Comparison of ENCODE assay signal across 23 mouse cellular contexts in the genomic region with DNA sequence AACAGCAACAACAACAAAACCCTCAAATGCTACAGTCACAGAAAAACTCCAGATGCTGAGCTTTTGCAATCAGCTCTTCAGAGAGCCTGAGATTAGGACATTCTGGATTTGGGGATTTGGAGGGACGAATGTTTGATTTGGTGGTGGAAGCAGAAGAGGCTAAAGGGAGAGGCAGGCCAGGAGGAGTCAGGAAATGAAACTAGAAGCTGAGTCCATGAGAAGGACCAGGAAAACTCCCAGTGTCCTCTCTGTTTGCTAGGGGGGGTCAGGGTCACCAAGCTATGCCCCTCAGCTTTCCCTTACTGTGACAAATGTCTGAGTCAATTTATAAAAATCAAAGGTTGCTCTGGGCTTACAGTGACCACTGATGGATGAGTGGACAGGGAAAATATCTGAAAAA. TPM values are rescaled to one million over a fixed set of nuclear protein-coding genes. Genes with fewer than 3 reads are reported as not detected.
"Had no signal": no experiment of that assay in that cellular context is flagged by ENCODE, and none has a peak within 500 bp of the region (broad histone marks: within the 10 kb centered on the region; RNA-seq: fewer than 3 reads in every experiment).

No protein-coding gene starts in this region.

- H3K27me3 ChIP-seq: lung, embryonic 15.5 days; midbrain, embryonic 13.5 days; midbrain, embryonic 15.5 days; neural tube, embryonic 12.5 days; stomach, embryonic 15.5 days had no signal

- H3K36me3 ChIP-seq: lung, embryonic 15.5 days; midbrain, embryonic 13.5 days; midbrain, embryonic 15.5 days; neural tube, embryonic 12.5 days; stomach, embryonic 15.5 days had no signal

- H3K27ac ChIP-seq: lung, embryonic 15.5 days; macrophage; midbrain, embryonic 13.5 days; midbrain, embryonic 15.5 days; neural tube, embryonic 12.5 days; stomach, embryonic 15.5 days; stomach, postnatal 0 days had no signal

- H3K4me1 ChIP-seq: lung, embryonic 15.5 days; midbrain, embryonic 13.5 days; midbrain, embryonic 15.5 days; neural tube, embryonic 12.5 days; stomach, embryonic 15.5 days had no signal

- H3K9me3 ChIP-seq: lung, embryonic 15.5 days; midbrain, embryonic 13.5 days; midbrain, embryonic 15.5 days; neural tube, embryonic 12.5 days; stomach, embryonic 15.5 days had no signal

- ATAC-seq: lung, postnatal 0 days; midbrain, embryonic 13.5 days; midbrain, embryonic 15.5 days had no signal

- H3K9ac ChIP-seq: lung, embryonic 15.5 days; midbrain, embryonic 13.5 days; midbrain, embryonic 15.5 days; neural tube, embryonic 12.5 days; stomach, embryonic 15.5 days had no signal

- H3K4me2 ChIP-seq: lung, embryonic 15.5 days; midbrain, embryonic 11.5 days; midbrain, embryonic 13.5 days; midbrain, embryonic 15.5 days; neural tube, embryonic 12.5 days; stomach, embryonic 15.5 days had no signal

- DNase-seq: lung, adult 2 months; lung, postnatal 14 days; lung, postnatal 36 days; retina, postnatal 1 day; right cerebral cortex, adult 18-20 months; right cerebral cortex, postnatal 25 days; right cerebral cortex, postnatal 4 days; thymus, adult 2 months; thymus, postnatal 25 days; thymus, postnatal 4 days had no signal

- H3K4me3 ChIP-seq: lung, embryonic 15.5 days; megakaryocyte, embryonic 14.5 days; midbrain, embryonic 13.5 days; midbrain, embryonic 15.5 days; neural tube, embryonic 12.5 days; stomach, embryonic 15.5 days had no signal

RNA-seq across cellular contexts. Expression of a gene that starts 20.1 kb away (rescaled TPM):
- total RNA-seq: megakaryocyte progenitor cell, adult 5-6 weeks; monocyte, adult 5-6 weeks; neutrophil, adult 5-6 weeks had no signal
- polyA plus RNA-seq: macrophage had no signal

RNA-seq across cellular contexts. Expression of a gene that starts 43.9 kb away (rescaled TPM):
- total RNA-seq: megakaryocyte progenitor cell, adult 5-6 weeks; monocyte, adult 5-6 weeks; neutrophil, adult 5-6 weeks had no signal
- polyA plus RNA-seq: macrophage; midbrain, embryonic 11.5 days; midbrain, embryonic 13.5 days; neural tube, embryonic 12.5 days had no signal
